Mouse (Mus musculus) lung, embryonic 14.5 days (tissue): ENCODE results near the gene Oaz1. TPM values are rescaled to one million over a fixed set of nuclear protein-coding genes. Genes with fewer than 3 reads are reported as not detected.
A peak's percentile ranks its signal among the peaks of the same experiment; 100 is the strongest.

Source experiments
- ATAC-seq: fragments of 200-750 bp; cut with Nextera tagmentation; 2 replicates; pipeline ENCODE4 v1.8.0; 2017; ENCODE audit warnings: mild to moderate bottlenecking, moderate TSS enrichment, moderate library complexity; ENCODE audit not compliant: insufficient read depth
- DNase-seq: peaks from one replicate; pipeline ENCODE4 v3.0.0-alpha.2; 2015
- H3K27ac ChIP-seq: fragments of 300-500 bp; sonication (generic); 2 replicates; pipeline ENCODE4 v1.5.1; 2014; ENCODE audit warnings: low read depth, mild to moderate bottlenecking, moderate library complexity
- H3K27me3 ChIP-seq: fragments of 300-500 bp; sonication (generic); 2 replicates; pipeline ENCODE4 v1.6.1; 2014; ENCODE audit warnings: low read length, control low read depth; ENCODE audit not compliant: insufficient read depth
- H3K36me3 ChIP-seq: fragments of 300-500 bp; sonication (generic); 2 replicates; pipeline ENCODE4 v1.6.1; 2014; ENCODE audit warnings: control low read depth; ENCODE audit not compliant: insufficient read depth
- H3K4me1 ChIP-seq: fragments of 300-500 bp; sonication (generic); 2 replicates; pipeline ENCODE4 v1.6.1; 2014; ENCODE audit warnings: antibody characterized with exemption, control low read depth; ENCODE audit not compliant: insufficient read depth
- H3K4me2 ChIP-seq: fragments of 300-500 bp; sonication (generic); 2 replicates; pipeline ENCODE4 v1.6.1; 2014; ENCODE audit warnings: mild to moderate bottlenecking
- H3K4me3 ChIP-seq: fragments of 300-500 bp; sonication (generic); 2 replicates; pipeline ENCODE4 v1.5.1; 2014; ENCODE audit warnings: low read depth, low read length
- H3K9ac ChIP-seq: fragments of 300-500 bp; sonication (generic); 2 replicates; pipeline ENCODE4 v1.6.1; 2014
- H3K9me3 ChIP-seq: fragments of 300-500 bp; sonication (generic); 2 replicates; pipeline ENCODE4 v1.6.1; 2016; ENCODE audit warnings: low read depth, low read length, control low read depth
- CTCF ChIP-seq: IDR thresholded peaks from 2 replicates; pipeline ENCODE4 v1.5.1; 2016; ENCODE audit warnings: antibody characterized with exemption, low read depth
- WGBS: fragments of 180-500 bp; shearing (Covaris S2); extraction: QIAGEN DNeasy Blood & Tissue Kit; methylation state at CpG from one replicate; pipeline ENCODE4 v1.1.7; 2014; 5-methylcytosine and 5-hydroxymethylcytosine counted together
- polyA plus RNA-seq: library from polyadenylated mRNA; unstranded; fragments of >200 nt; fragmentation: Nextera tagmentation; extraction: Ambion mirVana; gene quantifications from 2 replicates; pipeline ENCODE4 v1.2.1, GENCODE M21; 2014

The Oaz1 gene
- polyA plus RNA-seq, 1 experiment from 2014 or later = 1,984 TPM

GRCm38 (mm10) chr10:80831136-80831535 lies 4.7 kb downstream of the Oaz1 start:
- TF ChIP-seq CTCF = no peak
- Histone ChIP-seq H3K9me3 (no peaks in the 10 kb centered on the region), H3K9ac (no peak overlapping the region), H3K4me2 (no peak overlapping the region), H3K27ac (no peak overlapping the region), H3K4me3 (no peak overlapping the region), H3K4me1 (no peaks in the 10 kb centered on the region), H3K36me3 (peaks cover 24% of the 10 kb centered on the region), H3K27me3 (peaks cover 29% of the 10 kb centered on the region)
- peak; percentile 78 for DNase-seq
- 0 out of 2 replicates have a peak, but pooled peaks have one; percentile 2 for ATAC-seq
- WGBS = 4% methylated on average over 9 of the region's 9 CpGs

GRCm38 (mm10) chr10:80832818-80833217 lies 6.4 kb downstream of the Oaz1 start:
- ATAC-seq (no peak), DNase-seq (no peak)
- no peak for TF ChIP-seq CTCF
- peaks cover 42% of the 10 kb centered on the region for H3K27me3 ChIP-seq
- peaks cover 24% of the 10 kb centered on the region for H3K36me3 ChIP-seq
- H3K4me2 ChIP-seq = no peak overlapping the region
- 59% methylated on average over 7 of the region's 7 CpGs for WGBS
- H3K9ac ChIP-seq = no peak overlapping the region
- H3K4me1 ChIP-seq = no peaks in the 10 kb centered on the region
- no peak overlapping the region for H3K4me3 ChIP-seq
- H3K9me3 ChIP-seq = no peaks in the 10 kb centered on the region
- no peak overlapping the region for H3K27ac ChIP-seq

GRCm38 (mm10) chr10:80835617-80836016 lies 9.2 kb downstream of the Oaz1 start:
- H3K9me3 ChIP-seq = no peaks in the 10 kb centered on the region
- no peak overlapping the region for H3K4me2 ChIP-seq
- H3K27ac ChIP-seq = no peak overlapping the region
- 47% methylated on average over 30 of the region's 30 CpGs for WGBS
- H3K4me3 ChIP-seq = no peak overlapping the region
- no peaks in the 10 kb centered on the region for H3K4me1 ChIP-seq
- DNase-seq (no peak), ATAC-seq (no peak)
- TF ChIP-seq CTCF = no peak
- H3K9ac ChIP-seq = no peak overlapping the region
- peaks cover under 1% of the 10 kb centered on the region for H3K36me3 ChIP-seq
- peaks cover 42% of the 10 kb centered on the region for H3K27me3 ChIP-seq

GRCm38 (mm10) chr10:80836949-80837379 lies 10.5 kb downstream of the Oaz1 start:
- no peak overlapping the region for H3K9ac ChIP-seq
- DNase-seq (no peak), ATAC-seq (no peak)
- no peaks in the 10 kb centered on the region for H3K9me3 ChIP-seq
- WGBS = 48% methylated on average over 7 of the region's 7 CpGs
- no peaks in the 10 kb centered on the region for H3K4me1 ChIP-seq
- H3K27ac ChIP-seq = no peak overlapping the region
- no peak overlapping the region for H3K4me2 ChIP-seq
- H3K4me3 ChIP-seq = no peak overlapping the region
- H3K27me3 ChIP-seq = peaks cover 44% of the 10 kb centered on the region
- no peaks in the 10 kb centered on the region for H3K36me3 ChIP-seq
- no peak for TF ChIP-seq CTCF

GRCm38 (mm10) chr10:80837827-80838226 lies 11.4 kb downstream of the Oaz1 start:
- Histone ChIP-seq H3K4me3 (no peak overlapping the region), H3K9ac (no peak overlapping the region), H3K4me2 (no peak overlapping the region), H3K27me3 (peaks cover 53% of the 10 kb centered on the region), H3K36me3 (no peaks in the 10 kb centered on the region), H3K9me3 (no peaks in the 10 kb centered on the region), H3K4me1 (no peaks in the 10 kb centered on the region), H3K27ac (no peak overlapping the region)
- TF ChIP-seq CTCF = no peak
- 14% methylated on average over 2 of the region's 2 CpGs for WGBS
- DNase-seq (no peak), ATAC-seq (no peak)

GRCm38 (mm10) chr10:80838346-80838912 lies 12.0 kb downstream of the Oaz1 start:
- no peak for TF ChIP-seq CTCF
- no peaks in the 10 kb centered on the region for H3K4me1 ChIP-seq
- no peaks in the 10 kb centered on the region for H3K36me3 ChIP-seq
- H3K9me3 ChIP-seq = no peaks in the 10 kb centered on the region
- ATAC-seq = no peak
- H3K9ac ChIP-seq = no peak overlapping the region
- H3K4me2 ChIP-seq = no peak overlapping the region
- DNase-seq = no peak
- H3K4me3 ChIP-seq = no peak overlapping the region
- no peak overlapping the region for H3K27ac ChIP-seq
- peaks cover 57% of the 10 kb centered on the region for H3K27me3 ChIP-seq
- WGBS = 61% methylated on average over 2 of the region's 2 CpGs

GRCm38 (mm10) chr10:80839848-80840247 lies 13.4 kb downstream of the Oaz1 start:
- ATAC-seq (no peak), DNase-seq (no peak)
- H3K27ac ChIP-seq = no peak overlapping the region
- H3K27me3 ChIP-seq = peaks cover 57% of the 10 kb centered on the region
- H3K4me2 ChIP-seq = no peak overlapping the region
- no peaks in the 10 kb centered on the region for H3K9me3 ChIP-seq
- no peaks in the 10 kb centered on the region for H3K4me1 ChIP-seq
- H3K9ac ChIP-seq = no peak overlapping the region
- TF ChIP-seq CTCF = no peak
- H3K4me3 ChIP-seq = no peak overlapping the region
- WGBS = 55% methylated on average over 6 of the region's 6 CpGs
- H3K36me3 ChIP-seq = no peaks in the 10 kb centered on the region
